Mouse (Mus musculus) fibroblast of lung, adult 2 months (primary cell): ENCODE results near the gene Unc80.
"Not testable (repeated sequence)": the region's sequence is repeated elsewhere in the genome, so short reads cannot be mapped to it uniquely, and the experiment has no call there.

ENCODE experiments used
- DNase-seq: peaks from one replicate; pipeline ENCODE4 v3.0.0-alpha.2; 2011; ENCODE audit warnings: low read depth

Unc80 gene

DNA sequence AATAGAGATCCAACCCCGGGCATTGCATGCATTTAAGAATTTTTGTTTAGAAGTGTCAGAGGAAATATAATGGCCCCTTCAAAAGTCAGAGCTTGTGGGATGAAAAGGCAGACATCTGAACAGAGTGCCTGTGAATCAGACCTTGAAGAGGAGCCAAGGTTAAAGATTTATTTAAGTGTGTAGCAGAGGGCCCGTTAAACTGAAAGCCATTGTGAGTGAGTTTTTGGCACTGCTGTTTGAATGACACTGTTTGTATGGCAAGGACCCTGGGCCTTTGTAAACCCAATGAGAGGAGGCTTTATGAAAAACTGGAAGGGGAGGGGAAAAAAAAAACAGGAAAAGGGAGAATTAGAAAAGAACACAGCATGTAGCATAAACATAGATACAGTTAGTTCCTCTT, 170.0 kb downstream of the Unc80 start:
- no peak for DNase-seq

DNA sequence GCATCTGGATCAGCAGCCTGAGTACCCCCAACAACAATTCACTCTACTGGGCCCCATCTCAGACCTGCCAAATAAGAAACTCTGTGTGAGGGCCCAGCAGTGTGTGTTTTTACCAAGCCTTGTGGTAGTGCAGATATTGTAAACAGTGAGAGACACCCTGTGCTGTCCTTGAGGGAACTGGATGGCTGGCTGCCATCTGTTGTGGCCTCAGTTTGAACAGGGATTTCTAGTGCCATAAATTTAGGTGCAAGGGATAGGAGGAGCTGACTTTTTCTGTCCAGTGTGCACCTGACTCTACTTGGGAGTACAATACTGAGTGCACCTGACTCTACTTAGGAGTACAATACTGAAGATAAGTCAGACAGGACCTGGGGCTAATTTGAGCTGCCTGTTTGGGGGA, 178.7 kb downstream of the Unc80 start:
- DNase-seq: no peak

DNA sequence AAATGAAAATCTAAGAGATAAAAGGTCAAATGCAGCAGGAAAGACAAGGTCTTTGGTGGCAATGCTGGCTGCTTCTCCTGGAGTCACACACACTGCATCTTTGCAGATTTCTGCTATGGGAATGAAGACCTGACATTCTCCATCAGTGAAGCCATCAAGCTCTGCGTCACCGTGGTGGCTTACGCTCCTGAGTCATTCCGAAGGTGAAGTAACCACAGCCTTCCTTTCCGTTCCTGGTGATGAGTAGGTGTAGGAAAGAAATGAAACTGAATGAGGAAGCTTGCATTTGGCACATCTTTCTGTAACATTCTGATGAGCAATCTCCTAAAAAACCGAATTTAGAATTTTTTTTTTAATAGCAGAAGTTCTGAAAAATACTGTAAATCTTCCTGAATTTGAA, 181.4 kb downstream of the Unc80 start:
- no peak for DNase-seq

DNA sequence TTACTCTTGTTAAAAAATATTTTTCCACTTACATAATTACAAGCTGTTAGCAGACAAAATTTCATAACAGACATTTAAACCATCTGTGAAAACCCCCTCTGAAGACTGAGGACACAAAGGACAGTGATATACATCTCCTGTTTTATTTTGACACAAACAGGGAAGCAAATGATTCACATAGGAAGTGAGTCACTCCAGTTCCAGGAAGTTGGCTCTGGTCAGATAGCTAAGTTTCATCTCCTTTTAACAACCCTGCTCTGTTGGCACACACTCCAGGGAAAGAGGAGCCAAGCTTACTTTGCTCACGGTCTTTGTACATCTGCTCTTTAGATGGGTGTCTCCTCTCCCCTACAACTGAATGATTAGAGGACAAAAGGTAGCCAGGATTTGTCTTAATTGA, 181.8 kb downstream of the Unc80 start:
- DNase-seq: no peak

DNA sequence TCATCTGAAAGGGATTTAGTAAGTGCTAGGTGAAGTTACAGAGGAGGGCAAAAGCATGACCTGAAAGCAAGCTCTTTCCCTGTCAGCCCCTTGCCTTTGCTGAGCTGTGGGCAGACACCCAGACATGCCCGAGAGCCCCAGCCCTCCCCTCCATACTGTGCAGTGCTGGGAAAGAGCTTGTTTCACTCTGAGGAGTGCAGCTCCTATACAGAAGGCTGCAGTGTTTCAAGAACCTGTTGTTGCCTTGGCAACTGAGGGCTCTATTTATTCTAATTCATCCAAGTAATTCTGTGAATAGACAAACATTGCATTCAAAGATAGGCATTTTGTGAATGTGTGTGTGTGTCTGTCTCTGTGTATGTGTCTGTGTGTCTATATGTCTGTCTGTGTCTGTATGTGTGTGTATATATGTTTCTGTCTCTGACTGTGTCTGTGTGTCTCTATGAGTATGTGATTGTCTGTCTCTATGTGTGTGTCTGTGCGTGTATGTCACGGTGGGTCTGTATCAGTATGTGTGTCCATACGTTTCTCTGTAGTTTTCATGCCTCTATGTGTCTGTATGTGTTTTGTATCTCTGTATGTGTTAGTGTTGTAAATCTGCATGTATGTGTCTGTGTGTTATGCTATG, 187.1 kb downstream of the Unc80 start:
- DNase-seq: no peak

DNA sequence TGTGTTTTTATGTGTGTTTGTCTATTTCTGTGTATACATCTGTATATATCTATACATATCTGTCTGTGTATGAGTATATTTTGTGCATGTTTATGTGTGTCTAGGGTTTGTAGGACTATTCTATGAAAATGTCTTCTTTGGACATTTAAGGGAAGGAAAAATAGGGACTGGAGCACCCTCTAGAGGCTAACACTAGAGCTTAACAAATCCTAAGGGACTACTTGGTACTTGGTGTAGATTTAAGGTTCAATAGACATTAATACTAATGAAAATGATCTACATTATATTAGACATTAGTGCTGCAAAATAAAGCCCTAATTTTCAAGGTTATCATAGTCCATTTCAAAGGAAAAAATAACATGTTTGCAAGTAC, 187.6 kb downstream of the Unc80 start:
- DNase-seq: peak; percentile 25

DNA sequence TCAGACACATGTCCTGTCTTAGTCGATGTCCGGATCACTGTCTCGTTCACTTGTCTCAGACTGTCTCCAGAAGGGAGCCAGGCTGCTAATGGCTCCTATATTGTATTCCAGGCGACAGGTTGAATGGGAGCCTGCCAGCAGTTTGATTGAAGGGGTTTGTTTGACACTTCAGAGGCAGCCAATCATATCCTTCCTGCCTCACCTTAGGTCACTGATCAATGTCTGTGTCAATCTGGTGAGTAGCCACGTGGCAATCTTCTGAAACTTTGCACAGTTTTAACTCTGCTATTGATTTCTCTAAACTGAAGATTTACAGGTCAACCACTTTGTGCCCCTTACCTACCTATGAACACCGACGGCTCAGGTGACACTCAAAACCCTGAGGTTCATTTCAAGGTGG, 203.3 kb downstream of the Unc80 start:
- no peak for DNase-seq

DNA sequence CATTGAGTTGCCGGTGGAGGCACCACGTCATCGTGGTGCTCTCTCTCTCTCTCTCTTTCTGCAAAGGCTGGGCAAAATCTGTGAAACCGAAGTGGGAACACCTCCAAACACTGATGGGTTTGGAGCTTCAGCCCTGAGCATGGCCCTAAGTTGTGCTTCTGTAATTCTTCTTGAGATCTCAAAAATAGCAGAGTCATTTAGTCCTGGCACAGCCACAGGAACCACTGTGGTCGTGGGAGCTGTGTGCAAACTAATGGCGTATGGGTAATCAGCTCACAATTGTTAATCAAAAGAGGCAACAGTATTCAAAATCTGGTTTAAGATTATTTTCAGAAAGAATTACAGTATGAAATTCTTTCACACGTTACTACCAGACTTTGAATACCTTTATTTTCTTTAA, 204.6 kb downstream of the Unc80 start:
- DNase-seq: no peak

DNA sequence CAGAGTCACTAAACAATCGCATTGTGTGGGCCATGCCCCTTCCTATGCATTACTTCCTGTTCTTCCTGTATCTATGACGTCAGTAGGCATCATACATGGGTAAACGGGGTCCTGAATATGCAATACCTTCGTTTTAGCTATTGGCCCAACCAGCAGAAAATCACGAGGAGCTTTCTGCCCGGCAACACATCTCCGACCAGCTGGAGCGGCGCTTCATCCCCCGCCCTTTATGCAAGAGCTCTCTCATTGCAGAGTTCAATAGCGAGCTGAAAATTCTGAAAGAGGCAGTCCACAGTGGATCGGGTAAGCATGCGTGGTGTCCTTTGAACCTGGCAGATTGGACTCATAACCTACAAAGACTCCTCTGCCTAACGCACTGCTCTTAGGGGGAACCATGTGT, 209.8 kb downstream of the Unc80 start:
- DNase-seq: no peak

DNA sequence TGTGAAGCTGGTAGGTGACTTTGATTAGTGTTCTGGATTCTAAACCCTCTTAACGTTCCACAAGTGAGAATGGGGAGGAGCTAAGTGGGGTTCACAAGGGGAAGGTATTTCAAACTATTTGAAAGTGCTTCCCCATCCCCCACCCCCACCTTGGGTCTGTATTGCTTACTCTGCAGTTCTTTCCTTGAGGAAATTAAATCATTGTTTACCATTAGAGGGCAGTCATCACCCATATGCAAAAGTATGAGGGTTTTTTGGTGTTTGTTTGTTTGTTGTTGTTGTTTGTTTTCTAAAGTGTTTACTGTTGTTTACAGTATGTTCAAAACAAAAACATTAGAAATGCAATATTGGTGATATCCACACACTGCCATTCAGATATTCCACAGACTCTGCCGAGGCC, 210.5 kb downstream of the Unc80 start:
- DNase-seq: no peak

DNA sequence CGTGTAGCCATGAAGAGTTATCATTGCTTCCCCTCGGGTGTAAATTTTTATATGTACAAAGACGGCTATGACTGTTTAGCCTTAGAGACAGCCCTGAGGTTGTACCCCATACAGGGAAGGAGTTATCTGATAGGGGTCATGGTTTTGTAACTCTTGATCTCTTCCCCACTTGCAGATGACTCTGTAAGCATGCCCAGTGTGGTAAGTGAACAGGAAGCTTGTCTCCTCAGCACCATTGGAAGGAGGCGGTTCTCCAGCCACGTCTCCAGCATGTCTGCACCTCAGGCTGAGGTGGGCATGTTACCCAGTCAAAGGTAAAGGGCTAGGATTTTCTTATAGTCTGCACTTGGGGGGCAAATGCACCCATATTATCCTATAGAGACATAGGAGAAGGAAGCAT, 214.8 kb downstream of the Unc80 start:
- no peak for DNase-seq

DNA sequence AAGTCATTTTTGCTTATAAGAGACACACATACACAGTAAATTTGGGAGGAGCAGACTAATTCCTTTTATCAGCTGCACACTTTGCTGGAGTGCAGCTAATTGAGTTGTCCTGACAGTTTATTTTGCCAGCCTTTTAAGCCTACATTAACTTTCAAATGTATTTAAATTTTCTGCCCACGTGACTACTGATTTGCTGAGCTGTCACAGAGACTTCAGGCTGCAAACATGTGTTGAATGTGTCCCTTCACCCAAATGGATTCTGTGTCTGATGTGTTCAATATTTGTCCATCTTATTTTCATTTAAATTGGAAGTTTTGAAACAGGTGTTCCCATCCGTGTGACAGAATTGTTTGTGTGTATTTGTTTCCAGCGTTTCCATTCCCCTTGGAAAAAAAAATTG, 223.6 kb downstream of the Unc80 start:
- DNase-seq: no peak

DNA sequence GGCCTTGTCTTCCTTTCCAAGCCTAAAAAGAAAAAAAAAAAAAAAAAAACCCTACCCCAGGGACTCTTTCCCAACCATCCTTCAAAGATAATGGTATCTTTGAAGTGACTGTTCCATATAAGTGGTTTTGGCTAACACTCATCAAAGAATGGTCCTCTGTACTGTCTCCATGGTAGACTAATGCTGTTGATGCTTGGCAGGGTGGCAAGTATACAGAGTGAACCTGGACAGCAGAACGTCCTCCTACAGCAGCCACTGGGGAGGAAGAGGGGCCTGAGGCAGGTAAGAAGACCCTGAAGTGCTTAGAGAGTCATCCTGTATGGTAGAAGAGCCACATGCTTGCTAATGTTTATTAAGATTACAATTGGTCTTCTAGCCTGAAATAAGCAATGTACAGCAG, 224.1 kb downstream of the Unc80 start:
- DNase-seq: no peak

DNA sequence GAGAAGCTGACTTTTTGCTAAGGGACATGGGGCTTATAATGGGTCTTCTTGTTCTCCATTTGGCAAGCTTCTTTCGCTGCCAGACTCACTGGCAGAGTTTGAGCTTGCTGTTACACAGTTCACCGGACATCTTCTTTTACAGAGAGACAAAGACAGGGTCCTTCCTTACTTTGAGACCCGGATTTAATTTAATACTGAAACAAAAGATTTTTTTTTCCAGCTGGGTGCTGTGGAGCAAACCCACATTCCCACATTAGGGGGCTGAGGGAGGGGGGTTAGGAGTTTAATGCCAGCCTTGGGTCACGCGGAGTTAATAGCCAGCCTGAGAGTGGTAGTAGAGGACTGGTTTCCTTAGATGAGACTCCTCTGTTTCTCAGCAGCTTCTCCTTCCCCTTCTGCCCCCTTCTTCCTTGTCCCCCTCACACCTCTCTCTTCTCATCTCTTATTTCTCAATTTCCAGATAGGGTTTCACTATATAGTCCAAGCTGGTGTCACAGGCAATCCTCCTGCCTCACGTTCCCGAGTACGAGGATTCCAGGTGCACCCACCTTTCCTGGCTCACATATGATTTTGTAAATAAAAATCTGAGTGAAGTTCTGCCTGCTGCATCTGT, 224.7 kb downstream of the Unc80 start:
- DNase-seq: no peak

DNA sequence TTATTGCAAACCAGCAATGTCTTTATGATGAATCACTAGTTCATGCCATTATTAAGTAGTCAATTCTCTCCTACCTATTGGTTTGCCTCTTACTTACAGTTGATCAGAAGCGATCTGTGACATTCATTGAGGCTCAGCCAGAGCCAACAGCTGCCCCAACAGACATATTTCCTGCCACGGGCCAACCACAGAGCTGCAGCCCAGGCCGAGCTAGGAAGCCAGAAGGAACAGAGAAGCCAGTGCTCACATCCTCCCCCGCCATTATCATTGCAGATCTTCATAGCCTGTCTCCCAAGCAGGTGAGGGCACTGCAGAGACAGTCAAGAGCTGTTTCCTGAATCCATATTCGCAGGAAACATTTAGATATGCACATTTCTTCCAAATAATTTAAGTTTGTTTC, 226.1 kb downstream of the Unc80 start:
- DNase-seq: no peak

DNA sequence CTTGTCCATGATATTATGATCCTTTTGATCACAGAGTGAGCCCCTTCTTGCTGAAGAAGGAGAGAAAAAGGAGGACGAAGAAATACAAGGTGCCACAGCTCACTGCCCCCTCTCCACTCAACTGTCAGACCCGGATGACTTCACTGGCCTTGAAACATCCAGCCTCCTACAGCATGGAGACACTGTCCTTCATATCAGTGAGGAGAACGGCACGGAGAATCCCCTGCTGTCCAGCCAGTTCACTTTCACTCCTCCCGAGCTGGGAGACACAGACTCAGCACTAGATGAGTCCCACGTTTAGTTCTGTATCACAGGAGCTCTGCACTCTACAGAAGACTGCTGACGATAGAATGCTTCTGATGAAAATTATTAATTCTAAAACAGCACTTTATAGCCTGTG, 227.1 kb downstream of the Unc80 start:
- DNase-seq: no peak

DNA sequence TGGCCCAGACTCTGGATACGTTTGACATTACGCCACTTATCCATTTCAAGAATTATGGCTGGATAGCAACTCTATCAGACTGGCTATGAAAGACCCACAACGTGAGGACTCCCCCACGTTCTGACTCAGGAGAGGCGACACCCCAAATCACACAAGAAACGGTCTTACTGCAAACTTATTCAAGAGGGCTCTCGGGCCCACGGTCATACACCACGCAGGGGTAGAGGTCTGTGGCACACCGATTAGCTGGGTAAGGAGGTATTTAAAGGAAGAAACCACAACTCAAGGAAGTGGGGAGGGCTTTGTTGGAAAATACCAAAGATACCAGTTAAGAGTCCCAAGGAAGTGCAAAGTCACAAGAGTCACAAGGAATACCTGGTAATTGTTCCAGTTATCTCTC, 231.5 kb downstream of the Unc80 start:
- not testable (repeated sequence) for DNase-seq

DNA sequence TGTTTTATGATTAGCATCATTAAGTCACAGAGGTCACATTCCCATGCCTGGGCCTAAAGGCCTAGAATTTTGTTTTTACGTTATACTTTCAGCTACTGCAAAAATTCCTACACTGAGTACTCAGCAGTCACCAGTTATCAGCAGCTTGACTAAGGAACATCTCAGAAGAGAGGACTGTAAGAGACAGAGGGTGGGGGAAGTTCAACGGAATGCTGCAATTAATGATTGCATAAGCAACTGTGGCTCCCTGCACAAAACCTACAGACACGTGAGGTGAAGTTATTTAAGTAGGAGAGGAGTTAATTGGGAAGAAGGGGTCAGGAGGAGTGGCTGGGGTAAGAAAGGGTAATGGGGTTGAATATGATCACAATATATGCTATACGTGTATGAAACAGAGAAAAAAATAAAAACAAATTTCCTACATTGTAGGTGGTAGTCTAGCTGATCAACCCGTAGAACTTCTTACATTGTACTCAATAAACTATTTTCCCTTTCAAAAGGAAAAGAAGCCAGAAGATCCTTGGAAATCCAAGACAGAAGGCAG, 232.1 kb downstream of the Unc80 start:
- no peak for DNase-seq

DNA sequence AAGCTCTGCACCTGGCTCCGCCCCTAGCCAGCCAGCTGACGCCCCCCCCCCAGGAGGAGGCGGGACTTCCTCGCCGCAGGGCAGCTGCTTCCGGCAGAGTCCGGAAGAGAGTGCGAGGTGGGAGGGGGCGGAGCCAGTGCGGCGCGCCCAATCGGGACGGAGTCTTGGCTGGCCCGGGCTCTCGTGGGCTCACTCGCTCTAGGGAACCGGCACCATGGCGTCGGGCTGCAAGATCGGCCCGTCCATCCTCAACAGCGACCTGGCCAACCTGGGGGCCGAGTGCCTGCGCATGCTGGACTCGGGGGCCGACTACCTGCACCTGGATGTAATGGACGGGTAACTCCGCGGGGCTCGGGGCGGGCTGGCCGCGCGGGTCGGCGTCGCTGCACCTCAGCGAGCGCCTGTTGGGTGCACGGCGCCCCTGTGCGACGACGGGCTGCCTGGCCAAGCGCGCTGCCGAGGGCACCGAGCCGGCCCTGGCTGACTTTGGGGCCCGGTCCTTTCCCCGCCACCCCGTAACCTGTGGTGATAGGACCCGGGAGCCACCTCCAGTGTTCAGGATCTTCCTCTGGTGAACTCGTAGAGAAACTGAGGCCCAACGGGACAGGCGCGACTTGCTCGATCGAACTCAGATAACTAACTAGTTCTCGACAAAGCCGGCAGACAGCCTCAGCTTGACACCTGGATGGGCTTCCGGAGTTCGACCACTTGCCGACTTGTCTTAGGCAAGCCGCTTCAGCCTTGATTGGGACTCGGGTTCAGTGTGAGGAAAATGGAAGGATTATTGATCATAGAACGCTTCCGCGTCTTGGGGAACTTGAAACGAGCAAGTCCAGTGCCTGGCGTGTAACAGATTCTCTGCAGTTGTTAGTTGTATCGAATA, 232.8 kb downstream of the Unc80 start, which contains the start of gene Rpe:
Rpe (plus strand) TSS at position 139 of the 883 bp plus-strand sequence.
- peak; percentile 84 for DNase-seq

DNA sequence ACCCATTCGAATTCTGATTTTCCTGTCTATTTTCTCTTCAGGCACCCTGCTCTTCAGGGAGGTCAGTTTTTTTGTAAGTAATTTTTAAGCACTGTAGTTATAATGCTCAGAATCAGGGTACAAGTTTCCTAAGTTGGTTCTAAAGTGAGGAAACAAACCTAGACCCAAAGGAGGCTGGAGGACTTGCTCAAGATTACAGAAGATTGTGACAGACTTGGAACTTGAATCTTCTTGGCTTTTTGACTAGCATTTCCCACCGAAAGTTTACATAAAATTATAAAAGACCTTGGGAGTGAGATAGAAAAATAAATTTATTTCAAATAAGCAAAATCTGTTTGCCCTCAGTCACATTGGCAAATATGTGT, 233.4 kb downstream of the Unc80 start:
- peak; percentile 11 for DNase-seq

DNA sequence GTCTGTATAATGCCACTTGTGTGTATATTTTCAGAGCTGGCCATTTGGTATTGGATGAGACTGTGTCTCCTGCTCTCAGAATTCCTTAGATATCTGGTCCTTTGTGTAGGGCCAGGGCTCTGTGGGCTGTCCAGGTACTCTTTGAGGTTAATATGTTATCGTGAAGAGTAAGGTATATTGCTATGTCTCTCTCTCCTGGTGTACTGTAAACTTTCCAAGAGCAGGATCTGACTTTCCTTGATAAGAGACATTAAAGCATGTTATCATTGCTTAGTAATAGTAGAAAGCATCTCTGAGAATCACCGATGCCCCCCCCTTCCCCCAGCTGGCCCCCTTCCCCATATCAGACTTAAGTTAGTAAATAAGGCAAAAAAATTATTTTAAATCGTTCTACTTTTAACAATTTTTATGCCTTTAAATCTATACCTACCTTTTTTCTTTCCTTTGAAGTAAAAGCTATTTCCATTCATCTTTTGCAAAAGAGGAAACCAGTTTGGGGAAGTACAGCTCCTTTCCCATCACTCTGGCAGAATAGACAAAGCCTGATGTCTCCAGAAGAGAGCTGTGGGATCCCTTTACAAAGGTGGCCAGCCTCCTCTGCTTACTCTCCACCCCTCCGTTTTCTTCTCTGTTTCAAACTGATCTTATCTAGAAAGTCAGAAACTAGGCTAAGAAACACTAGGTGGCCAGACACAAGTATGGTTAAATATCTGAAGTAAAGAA, 234.6 kb downstream of the Unc80 start:
- no peak for DNase-seq

DNA sequence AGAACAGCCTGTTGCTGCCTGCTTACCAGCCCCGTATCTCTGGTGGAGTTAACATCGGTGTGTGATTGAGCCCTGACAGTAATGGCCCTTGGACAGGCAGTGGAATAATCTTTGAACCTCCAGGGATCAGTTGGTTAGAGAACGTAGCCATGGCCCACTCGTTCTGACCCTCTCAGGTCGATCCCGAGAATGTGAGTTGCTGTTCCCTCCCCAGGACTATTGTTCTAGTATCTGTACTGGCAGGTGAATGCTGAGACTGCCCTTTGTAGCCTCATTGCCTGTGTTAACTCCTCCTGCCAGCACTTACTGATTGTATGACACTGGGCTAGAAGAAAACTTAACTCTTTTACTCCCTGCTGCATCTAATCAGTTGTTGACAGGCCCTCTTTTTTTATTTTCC, 236.4 kb downstream of the Unc80 start:
- no peak for DNase-seq
